Comparison of ENCODE assay signal across 13 mouse cellular contexts in genomic region chr11:85850758-85851157, GRCm38 (mm10). TPM values are rescaled to one million over a fixed set of nuclear protein-coding genes. Genes with fewer than 3 reads are reported as not detected.
DNase-seq lines count a peak whose midpoint lies in the region; ATAC-seq and TF ChIP-seq lines count a peak whose summit lies in the region.
"Had no signal": no experiment of that assay in that cellular context is flagged by ENCODE, and none has a peak within 500 bp of the region (broad histone marks: within the 10 kb centered on the region; RNA-seq: fewer than 3 reads in every experiment).

No protein-coding gene starts in this region.

- H3K4me1 ChIP-seq in cerebellum, adult 2 months (ENCODE audit: control insufficient read depth, insufficient read depth, low read length): no peaks in the 10 kb centered on the region
- H3K4me1 ChIP-seq in kidney, postnatal 0 days (replicated peaks; ENCODE audit: insufficient read depth, low read length): peaks cover 8% of the 10 kb centered on the region; the same call in 1 of the 2 replicates

- no peak for ATAC-seq in kidney, postnatal 0 days (replicated peaks; ENCODE audit: low FRiP score, low read depth)

- no peak overlapping the region for H3K9ac ChIP-seq in kidney, postnatal 0 days (ENCODE audit: low read depth, low read length)
- H3K9ac ChIP-seq: hindbrain, embryonic 15.5 days had no signal

- no peaks in the 10 kb centered on the region for H3K27me3 ChIP-seq in cerebellum, adult 2 months (ENCODE audit: control insufficient read depth, insufficient read depth, low read length)
- H3K27me3 ChIP-seq in kidney, postnatal 0 days (ENCODE audit: insufficient read depth, low read length): no peaks in the 10 kb centered on the region

- TF ChIP-seq CTCF in cerebellum, adult 2 months (IDR thresholded peaks at IDR 0.05; ENCODE audit: borderline replicate concordance, insufficient read depth, low read depth, low read length): peak; percentile 8; the same call in 1 of the 2 replicates
- TF ChIP-seq CTCF in kidney, postnatal 0 days (IDR thresholded peaks at IDR 0.05; ENCODE audit: low read depth): peak; percentile 48; the same call in 1 of the 2 replicates

- no peak for TF ChIP-seq POLR2A in cerebellum, adult 2 months (IDR thresholded peaks at IDR 0.05; ENCODE audit: borderline replicate concordance, insufficient read depth, low read length)

- no peak for DNase-seq in cerebellum, adult 2 months
- no peak for DNase-seq in cerebellum, postnatal 25 days
- DNase-seq in kidney, postnatal 0 days (ENCODE audit: low spot score): no peak
- DNase-seq in kidney, adult 9 months: no peak
- DNase-seq in ovary, postnatal 36 days (ENCODE audit: low spot score): peak; percentile 11
- no peak for DNase-seq in ovary, postnatal 10 days (ENCODE audit: low spot score)
- DNase-seq in retina, postnatal 1 day: peak; percentile 68
- DNase-seq in frontal cortex, postnatal 14 days (ENCODE audit: low spot score in 2 of 2): no peak
- DNase-seq: cerebellum, adult 18-20 months; right cerebral cortex, postnatal 25 days had no signal

- no peak overlapping the region for H3K4me3 ChIP-seq in cerebellum, adult 2 months (replicated peaks; ENCODE audit: insufficient read depth, low read depth, low read length)
- H3K4me3 ChIP-seq in kidney, postnatal 0 days (replicated peaks; ENCODE audit: low read depth, low read length): no peak overlapping the region
- H3K4me3 ChIP-seq: erythroblast, embryonic 14.5 days; hindbrain, embryonic 15.5 days had no signal

- H3K9me3 ChIP-seq in kidney, postnatal 0 days (replicated peaks; ENCODE audit: low read length): no peaks in the 10 kb centered on the region
- H3K9me3 ChIP-seq: hindbrain, embryonic 15.5 days had no signal

- 51% methylated on average over 6 of the region's 6 CpGs for WGBS in cerebellum, adult 2 months
- 46% methylated on average over 6 of the region's 6 CpGs for WGBS in kidney, postnatal 0 days

- H3K27ac ChIP-seq in cerebellum, adult 2 months (ENCODE audit: insufficient read depth, low read length): no peak overlapping the region
- no peak overlapping the region for H3K27ac ChIP-seq in kidney, postnatal 0 days
- H3K27ac ChIP-seq: hindbrain, embryonic 15.5 days had no signal

- no peak overlapping the region for H3K4me2 ChIP-seq in kidney, postnatal 0 days (ENCODE audit: low read length)
- H3K4me2 ChIP-seq: hindbrain, embryonic 15.5 days had no signal

- H3K36me3 ChIP-seq in kidney, postnatal 0 days (ENCODE audit: insufficient read depth, low read length): no peaks in the 10 kb centered on the region
- H3K36me3 ChIP-seq: hindbrain, embryonic 15.5 days had no signal

RNA-seq across cellular contexts. Expression of gene Gm11444, which starts 0.6 kb away (rescaled TPM):
- polyA plus RNA-seq in cerebellum, adult 2 months (2012; rRNA removed): not detected in 2 replicates
- polyA plus RNA-seq in kidney, postnatal 0 days (2015; fragmentation: Nextera tagmentation; extraction: Ambion mirVana): not detected in 2 replicates
- polyA plus RNA-seq: erythroblast, embryonic 14.5 days; hindbrain, embryonic 15.5 days; lung, embryonic 16.5 days had no signal

RNA-seq across cellular contexts. Expression of gene Tbx2, which starts 18.4 kb away (rescaled TPM):
- polyA plus RNA-seq in cerebellum, adult 2 months (2012; rRNA removed): 3.2 and 3.5 TPM in 2 replicates
- 15.6 and 22.5 TPM in 2 replicates for polyA plus RNA-seq in kidney, postnatal 0 days (2015; fragmentation: Nextera tagmentation; extraction: Ambion mirVana)

RNA-seq across cellular contexts. Expression of gene Tbx4, which starts 35.5 kb away (rescaled TPM):
- 0.19 and 0.25 TPM in 2 replicates for polyA plus RNA-seq in cerebellum, adult 2 months (2012; rRNA removed)
- polyA plus RNA-seq in kidney, postnatal 0 days (2015; fragmentation: Nextera tagmentation; extraction: Ambion mirVana): 0.07 and 0.09 TPM in 2 replicates
- polyA plus RNA-seq: erythroblast, embryonic 14.5 days had no signal

Comparison
In these comparisons a context has a peak if more than half of its experiments do, and no peak if none do; other contexts are left out.
1. DNase-seq: peak in ovary, postnatal 36 days (single experiment) and retina, postnatal 1 day (single experiment); none in cerebellum, adult 2 months (0 of 2), cerebellum, postnatal 25 days (0 of 2), kidney, postnatal 0 days (single experiment), kidney, adult 9 months (single experiment), ovary, postnatal 10 days (single experiment) and frontal cortex, postnatal 14 days (0 of 2).